Mouse (Mus musculus) C2C12 (cell line): ENCODE data around the gene Sh2d6. TPM values are rescaled to one million over a fixed set of nuclear protein-coding genes. Genes with fewer than 3 reads are reported as not detected.

ENCODE experiments used
- H3K27me3 ChIP-seq: one replicate; pipeline ENCODE4 v1.6.1; 2011; ENCODE audit not compliant: control insufficient read depth, insufficient read depth, insufficient read length
- H3K36me3 ChIP-seq: one replicate; pipeline ENCODE4 v1.6.1; 2011; ENCODE audit not compliant: control insufficient read depth, insufficient read depth
- H3K4me3 ChIP-seq: one replicate; pipeline ENCODE4 v1.5.1; 2011; ENCODE audit warnings: mild to moderate bottlenecking, control low read depth; ENCODE audit not compliant: poor library complexity, insufficient read depth, severe bottlenecking
- H3K79me2 ChIP-seq: one replicate; pipeline ENCODE4 v1.6.1; 2011; ENCODE audit not compliant: control insufficient read depth, insufficient read depth
- H3K79me3 ChIP-seq: one replicate; pipeline ENCODE4 v1.6.1; 2011; ENCODE audit warnings: low read depth, control low read depth
- H3ac ChIP-seq: one replicate; pipeline ENCODE3; 2011; ENCODE audit warnings: low read depth; ENCODE audit not compliant: control insufficient read depth, insufficient read length
- CEBPB ChIP-seq: IDR thresholded peaks from one replicate; pipeline ENCODE4 v1.6.1; 2011; ENCODE audit warnings: low read depth, mild to moderate bottlenecking, control low read depth, moderate library complexity
- CTCF ChIP-seq: IDR thresholded peaks from one replicate; pipeline ENCODE4 v1.5.1; 2011; ENCODE audit not compliant: control insufficient read depth, insufficient read depth, insufficient read length
- FOSL1 ChIP-seq: IDR thresholded peaks from one replicate; pipeline ENCODE4 v1.8.0; 2011; ENCODE audit warnings: mild to moderate bottlenecking, low read length; ENCODE audit not compliant: poor library complexity, insufficient read depth, severe bottlenecking
- MAX ChIP-seq: IDR thresholded peaks from one replicate; pipeline ENCODE4 v1.6.1; 2011; ENCODE audit warnings: mild to moderate bottlenecking, control low read depth
- MYOD1 ChIP-seq: IDR thresholded peaks from one replicate; pipeline ENCODE4 v1.6.1; 2011; ENCODE audit warnings: low read depth; ENCODE audit not compliant: control insufficient read depth, insufficient read length
- MYOG ChIP-seq: IDR thresholded peaks from one replicate; pipeline ENCODE4 v1.6.1; 2011; ENCODE audit not compliant: control insufficient read depth, insufficient read length; ENCODE audit errors: extremely low read depth
- USF1 ChIP-seq: IDR thresholded peaks from one replicate; pipeline ENCODE4 v1.6.1; 2011; ENCODE audit warnings: low read depth, mild to moderate bottlenecking, control low read depth, moderate library complexity
- polyA plus RNA-seq: library from polyadenylated mRNA; unstranded; fragments of >200 nt; fragmentation: generic; extraction: Trizol; gene quantifications from one replicate; pipeline ENCODE4 v1.2.1, GENCODE M21; 2012; ENCODE audit warnings: missing spikeins

Sh2d6 gene
- polyA plus RNA-seq, 1 experiment: 0.26 TPM

DNA sequence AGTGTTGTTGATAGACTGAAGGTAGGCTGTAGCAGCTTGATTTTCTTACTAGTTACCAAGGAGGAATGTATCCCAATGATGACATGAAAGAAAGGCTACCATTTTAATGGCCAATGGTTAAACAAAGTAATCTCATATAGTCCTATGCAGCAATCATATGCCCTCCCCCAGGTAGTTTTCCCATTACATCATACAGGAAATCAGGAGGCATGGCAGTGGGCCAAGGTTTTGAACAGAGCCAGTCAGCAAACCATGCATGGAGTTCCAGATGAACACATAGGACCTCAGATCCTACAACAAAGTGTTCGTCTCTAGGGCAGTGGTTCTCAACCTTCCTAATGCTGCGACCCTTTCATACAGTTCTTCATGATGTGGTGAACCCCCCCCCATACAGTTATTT lies 17.6 kb downstream of the Sh2d6 start:
- no peak overlapping the region for H3K4me3 ChIP-seq
- H3K27me3 ChIP-seq: no peaks in the 10 kb centered on the region
- TF ChIP-seq MYOG (no peak), CTCF (no peak), MYOD1 (no peak), USF1 (no peak), MAX (no peak), CEBPB (no peak), FOSL1 (no peak)
- no peak overlapping the region for H3ac ChIP-seq
- no peaks in the 10 kb centered on the region for H3K79me3 ChIP-seq
- H3K79me2 ChIP-seq: no peaks in the 10 kb centered on the region
- H3K36me3 ChIP-seq: no peaks in the 10 kb centered on the region

- Histone ChIP-seq H3K79me2 (no peaks in the 10 kb centered on the region), H3K79me3 (no peaks in the 10 kb centered on the region), H3K27me3 (no peaks in the 10 kb centered on the region), H3ac (no peak overlapping the region), H3K36me3 (no peaks in the 10 kb centered on the region), H3K4me3 (no peak overlapping the region)
- TF ChIP-seq MYOD1: no peak
- TF ChIP-seq CEBPB: no peak
- no peak for TF ChIP-seq FOSL1
Measured at GRCm38 (mm10) chr6:72503309-72503708, 18.2 kb downstream of the Sh2d6 start.

GRCm38 (mm10) chr6:72498950-72499349 lies 22.6 kb downstream of the Sh2d6 start:
- TF ChIP-seq MAX: no peak
- TF ChIP-seq USF1: no peak
- no peak for TF ChIP-seq CEBPB
- no peak for TF ChIP-seq MYOD1
- TF ChIP-seq MYOG: no peak
- TF ChIP-seq FOSL1: no peak
- no peak for TF ChIP-seq CTCF
- Histone ChIP-seq H3K36me3 (no peaks in the 10 kb centered on the region), H3K4me3 (no peak overlapping the region), H3K27me3 (no peaks in the 10 kb centered on the region), H3K79me3 (no peaks in the 10 kb centered on the region), H3K79me2 (no peaks in the 10 kb centered on the region), H3ac (no peak overlapping the region)

- Histone ChIP-seq H3K27me3 (no peaks in the 10 kb centered on the region), H3K4me3 (no peak overlapping the region), H3K79me2 (no peaks in the 10 kb centered on the region), H3K36me3 (no peaks in the 10 kb centered on the region), H3K79me3 (no peaks in the 10 kb centered on the region), H3ac (no peak overlapping the region)
- TF ChIP-seq MAX: no peak
- TF ChIP-seq MYOG: no peak
- TF ChIP-seq MYOD1: peak; percentile 88
- no peak for TF ChIP-seq CEBPB
Measured at GRCm38 (mm10) chr6:72492892-72493291, 28.6 kb downstream of the Sh2d6 start.

DNA sequence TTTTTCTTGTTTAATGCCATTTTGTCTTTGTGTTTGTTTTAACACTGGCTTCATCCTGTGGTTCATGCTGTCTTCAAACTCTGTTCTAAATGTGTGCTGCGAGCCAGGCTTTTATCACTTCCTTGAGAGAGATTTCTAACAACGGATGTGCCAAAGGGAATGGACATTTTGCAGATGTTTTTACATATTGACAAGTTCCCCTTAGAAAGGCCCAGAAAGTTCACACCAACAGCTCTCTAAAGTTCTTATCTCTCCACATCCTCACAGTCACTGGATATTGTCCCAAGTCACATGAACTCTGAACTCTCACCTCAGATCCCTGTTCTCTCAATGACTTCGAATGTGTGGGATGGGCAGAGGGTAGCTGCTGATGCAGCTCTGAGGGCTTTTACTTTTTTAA lies 30.4 kb downstream of the Sh2d6 start:
- H3ac ChIP-seq: no peak overlapping the region
- H3K79me2 ChIP-seq: no peaks in the 10 kb centered on the region
- H3K36me3 ChIP-seq: no peaks in the 10 kb centered on the region
- no peaks in the 10 kb centered on the region for H3K79me3 ChIP-seq
- no peak overlapping the region for H3K4me3 ChIP-seq
- TF ChIP-seq CTCF (no peak), USF1 (no peak), MYOD1 (no peak), MAX (no peak), MYOG (no peak), CEBPB (no peak), FOSL1 (no peak)
- H3K27me3 ChIP-seq: no peaks in the 10 kb centered on the region

GRCm38 (mm10) chr6:72489534-72489933 lies 32.0 kb downstream of the Sh2d6 start:
- H3K79me3 ChIP-seq: no peaks in the 10 kb centered on the region
- no peak for TF ChIP-seq MYOD1
- no peak for TF ChIP-seq USF1
- TF ChIP-seq CEBPB: no peak
- no peak for TF ChIP-seq MYOG
- no peak for TF ChIP-seq FOSL1
- no peak for TF ChIP-seq CTCF
- no peak for TF ChIP-seq MAX
- H3K79me2 ChIP-seq: no peaks in the 10 kb centered on the region
- H3ac ChIP-seq: no peak overlapping the region
- H3K36me3 ChIP-seq: no peaks in the 10 kb centered on the region
- H3K27me3 ChIP-seq: no peaks in the 10 kb centered on the region
- H3K4me3 ChIP-seq: no peak overlapping the region
